Mouse (Mus musculus) frontal cortex, postnatal 36 days (tissue): ENCODE data around the gene Pld2.

ENCODE experiments used
- DNase-seq, 2 experiments: peaks; one replicate each; pipeline ENCODE4 v3.0.0; 2022; ENCODE audit warnings: low spot score in 2 of 2

Pld2 gene

DNA sequence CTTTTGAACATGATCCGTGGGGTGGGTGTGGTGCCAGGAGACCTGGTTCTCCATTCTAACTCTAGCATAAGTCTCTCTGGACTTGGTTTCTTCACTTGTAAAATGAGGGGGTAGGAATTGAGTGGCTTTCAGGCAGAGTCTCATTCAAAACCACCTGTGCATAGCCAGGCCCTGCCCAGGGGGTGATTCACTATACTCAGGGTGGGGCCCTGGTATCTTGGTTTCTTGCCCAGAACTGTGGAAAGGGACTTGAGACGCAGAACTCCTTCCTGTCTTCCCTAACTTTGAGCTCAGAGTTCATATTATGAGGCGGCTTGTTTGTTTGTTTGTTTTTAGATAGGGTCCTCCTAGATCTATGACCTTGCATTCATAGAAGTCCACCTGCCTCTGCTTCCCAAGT, 37.3 kb downstream of the Pld2 start:
- DNase-seq, result no peak

GRCm38 (mm10) chr11:70578962-70579361, 39.1 kb downstream of the Pld2 start:
- no peak for DNase-seq

DNA sequence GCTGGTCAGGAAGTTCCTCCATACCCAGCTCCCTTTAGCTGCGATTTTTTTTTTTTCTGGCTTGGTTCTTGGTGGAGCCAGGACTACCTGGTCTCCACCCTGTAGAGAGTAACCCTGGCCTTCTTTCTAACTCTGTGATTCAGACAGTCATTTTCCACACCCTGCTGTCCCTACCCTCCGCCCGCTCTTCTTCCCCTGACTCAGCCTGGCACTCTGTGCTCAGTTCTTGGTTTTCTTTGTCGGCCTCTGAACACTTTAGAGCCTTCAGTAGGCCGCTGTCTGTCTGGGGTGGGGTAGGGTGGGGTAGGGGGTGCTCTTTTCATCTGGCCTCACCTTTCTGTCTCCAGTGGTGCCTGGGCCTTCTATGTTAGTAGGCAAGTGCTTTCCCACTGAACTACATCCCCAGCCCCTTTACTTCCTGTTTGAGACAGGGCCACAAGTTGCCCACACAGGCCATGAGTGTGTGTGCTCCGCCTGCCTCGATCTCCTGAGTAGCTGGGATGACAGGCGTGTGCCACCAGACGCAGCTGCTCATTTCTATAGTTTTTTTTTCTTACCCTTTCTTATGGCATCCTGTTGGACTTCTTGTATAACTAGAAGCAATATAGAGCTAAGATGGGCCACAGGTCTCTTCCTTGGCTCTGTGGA, 40.0 kb downstream of the Pld2 start:
- DNase-seq, result no peak

DNA sequence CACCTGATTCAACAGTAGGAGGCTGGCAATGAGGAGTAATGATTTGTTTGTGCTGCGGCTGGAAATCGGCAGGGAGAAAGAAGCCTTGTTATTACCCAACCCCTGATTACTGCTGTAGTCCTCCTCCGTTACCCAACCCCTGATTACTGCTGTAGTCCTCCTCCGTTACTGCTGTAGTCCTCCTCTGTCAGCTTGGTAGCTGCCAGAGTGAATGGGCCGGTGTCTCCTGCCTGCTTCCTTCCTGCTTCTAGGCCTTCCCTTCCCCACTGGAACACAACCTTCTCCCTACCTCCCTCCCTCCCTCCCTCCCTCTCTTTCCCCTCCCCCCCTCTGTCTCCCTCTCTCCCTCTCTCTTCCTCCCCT, 40.5 kb downstream of the Pld2 start:
- no peak for DNase-seq

DNA sequence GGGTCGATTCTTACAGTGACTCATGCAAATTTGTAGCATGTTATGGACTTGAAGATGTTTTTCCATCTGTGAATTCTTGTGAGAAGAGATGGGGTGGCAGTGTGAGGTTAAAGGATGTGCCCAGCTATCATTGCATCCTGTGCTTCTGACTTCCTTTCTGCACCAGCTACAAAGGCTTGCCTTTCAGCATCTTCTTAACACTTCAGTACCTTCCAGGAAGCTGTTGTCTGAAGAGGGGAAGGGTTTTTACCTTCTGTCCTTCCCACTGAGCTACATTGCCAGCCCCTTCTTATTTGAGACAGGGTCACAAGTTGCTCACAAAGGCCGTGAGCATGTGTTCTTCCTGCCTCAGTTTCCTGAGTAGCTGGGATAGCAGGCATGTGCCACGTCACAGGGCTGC, 41.1 kb downstream of the Pld2 start:
- no peak for DNase-seq

DNA sequence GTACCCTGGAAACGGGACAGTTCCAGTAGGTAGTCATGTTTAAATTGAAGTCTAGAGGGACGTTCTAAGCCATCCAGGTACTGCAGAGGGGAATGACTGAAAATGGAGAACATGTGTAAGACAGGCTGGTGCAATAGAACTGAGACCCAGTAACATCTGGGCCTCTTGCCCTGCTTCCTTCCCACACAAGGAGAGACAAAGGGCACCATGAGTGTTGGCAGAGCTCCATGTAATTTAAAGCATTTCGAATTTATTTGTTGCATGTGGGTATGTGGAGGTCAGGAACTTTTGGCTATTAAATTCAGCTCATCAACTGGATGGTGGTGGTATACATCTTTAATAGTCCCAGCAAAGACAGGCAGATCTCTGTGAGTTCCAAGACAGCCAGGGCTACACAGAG, 42.3 kb downstream of the Pld2 start:
- DNase-seq, result no peak

DNA sequence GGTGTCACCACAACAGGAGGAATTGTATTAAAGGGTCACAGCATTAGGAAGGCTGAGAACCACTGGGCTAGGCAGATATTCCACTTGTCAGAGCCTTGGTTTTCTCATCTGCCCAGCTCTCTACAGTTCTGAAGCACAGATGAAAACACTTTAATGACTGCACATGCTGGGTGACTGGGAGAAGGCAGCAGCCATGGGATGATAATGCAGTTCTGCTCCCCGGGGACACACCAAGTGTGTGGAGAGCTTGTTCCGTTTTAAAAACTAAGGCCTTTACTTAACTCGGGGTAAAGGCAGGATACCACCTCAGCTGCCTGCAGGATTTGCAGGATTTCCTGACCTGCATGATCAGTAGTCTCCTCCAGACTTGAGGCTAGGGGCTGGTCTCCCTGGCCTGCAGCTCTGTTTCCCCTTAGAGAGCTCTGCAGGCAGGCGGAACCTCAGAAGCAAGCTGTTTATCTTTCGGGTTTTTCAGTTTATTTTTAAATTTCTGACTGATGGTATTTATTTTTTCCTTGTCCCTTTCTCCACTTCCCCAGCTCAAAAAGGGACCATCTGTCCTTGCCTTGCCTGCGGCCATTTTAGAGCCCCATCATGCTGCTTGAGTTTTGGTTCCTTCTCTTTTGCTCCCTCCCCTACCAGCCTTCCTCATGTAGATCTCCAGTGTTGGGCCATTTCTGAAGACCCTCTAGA, 43.3 kb downstream of the Pld2 start:
- DNase-seq, result no peak

DNA sequence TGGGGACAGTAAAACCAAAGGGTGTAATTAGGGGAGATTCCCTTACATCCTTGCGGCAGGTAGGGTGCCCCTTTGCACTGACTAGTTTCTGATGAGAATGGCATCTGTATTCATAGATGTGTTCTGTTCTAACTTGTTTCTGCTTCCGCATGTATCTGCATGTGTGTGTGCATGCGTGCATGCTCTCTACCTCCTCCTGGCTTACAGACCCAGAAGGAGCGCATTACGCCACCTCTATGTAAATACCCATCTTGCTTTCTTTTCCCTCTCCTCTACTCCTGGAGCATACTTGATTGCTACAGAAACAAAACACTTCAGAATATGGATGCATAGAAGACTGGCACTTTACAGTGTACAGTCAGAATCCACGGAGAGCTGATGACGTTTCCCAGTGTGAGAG, 43.9 kb downstream of the Pld2 start:
- no peak for DNase-seq

- DNase-seq, result no peak
Measured at GRCm38 (mm10) chr11:70585457-70585856, 45.6 kb downstream of the Pld2 start.

GRCm38 (mm10) chr11:70586261-70586660, 46.4 kb downstream of the Pld2 start:
- no peak for DNase-seq

DNA sequence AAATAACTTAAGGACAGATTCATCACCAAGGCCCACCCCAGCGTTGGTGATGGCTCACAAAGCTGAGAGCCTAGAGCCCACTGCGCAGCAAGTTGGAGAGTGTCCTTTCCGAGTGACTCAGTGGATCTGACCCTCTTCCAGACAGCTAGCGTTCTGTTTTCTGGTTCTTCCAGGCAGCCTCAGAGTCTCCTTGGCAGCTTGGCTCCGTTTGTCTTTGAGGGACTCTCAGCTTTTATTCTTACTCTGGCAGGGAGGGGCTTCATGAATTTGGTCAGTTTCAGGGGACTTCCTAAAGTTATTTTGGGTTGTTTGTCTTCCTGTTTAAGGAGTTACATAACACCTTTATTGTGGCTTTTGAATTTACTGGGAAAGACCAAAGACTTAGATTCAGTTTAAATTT, 47.1 kb downstream of the Pld2 start:
- DNase-seq, result no peak

DNA sequence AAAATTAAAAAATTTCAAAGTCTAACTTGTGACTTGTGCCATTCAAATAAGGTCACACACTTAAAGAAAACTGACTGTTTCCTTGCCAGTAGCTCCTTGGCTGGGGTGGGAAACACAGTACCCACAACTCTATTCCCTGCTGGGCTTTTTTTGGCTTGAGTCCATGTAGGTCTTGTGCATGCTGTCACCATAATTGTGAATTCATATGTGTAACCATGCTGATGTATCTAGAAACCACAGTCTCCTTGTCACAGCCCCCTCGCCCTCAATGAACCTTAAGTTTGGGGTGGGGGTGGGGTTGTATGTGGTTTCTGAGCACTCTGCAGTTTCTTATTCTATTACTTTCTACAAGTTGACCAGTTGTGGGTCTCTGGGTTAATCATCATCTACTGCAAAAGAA, 51.9 kb downstream of the Pld2 start:
- DNase-seq, result no peak

DNA sequence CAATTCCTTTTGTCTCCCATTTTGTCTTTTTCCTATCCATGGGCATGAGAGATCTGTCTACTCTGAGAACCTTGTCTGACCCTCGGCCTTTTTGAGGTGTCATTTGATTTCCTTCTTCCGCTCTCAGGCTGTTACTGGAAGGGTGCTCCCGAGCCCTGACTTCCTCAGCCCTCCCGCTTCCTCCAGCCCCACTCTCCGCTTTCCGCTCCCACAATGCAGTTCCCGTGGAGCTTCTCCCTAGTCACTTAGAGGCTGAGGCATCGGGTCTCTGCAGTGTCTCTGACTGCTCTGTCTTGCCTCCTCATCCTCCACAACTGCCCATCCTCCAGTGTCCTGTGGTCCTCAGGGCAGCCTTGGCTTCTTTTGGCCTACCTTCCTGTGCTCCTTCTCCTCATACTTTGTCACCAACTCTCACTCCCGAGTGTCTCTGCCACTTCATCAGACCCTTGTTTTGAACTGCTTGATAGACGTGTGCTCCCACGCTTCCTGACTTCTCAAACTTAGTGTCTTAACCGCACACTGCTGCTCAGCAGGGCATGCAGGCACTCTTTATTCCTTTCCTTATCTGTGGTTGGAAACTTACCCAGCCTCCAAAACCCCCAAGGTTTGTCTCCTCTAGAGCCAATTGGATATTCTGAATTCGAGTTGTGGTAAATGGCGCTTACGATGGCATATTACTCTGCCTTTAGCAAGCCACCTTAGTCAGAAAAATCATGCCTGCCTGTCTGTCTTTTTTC, 54.6 kb downstream of the Pld2 start:
- DNase-seq, result no peak

DNA sequence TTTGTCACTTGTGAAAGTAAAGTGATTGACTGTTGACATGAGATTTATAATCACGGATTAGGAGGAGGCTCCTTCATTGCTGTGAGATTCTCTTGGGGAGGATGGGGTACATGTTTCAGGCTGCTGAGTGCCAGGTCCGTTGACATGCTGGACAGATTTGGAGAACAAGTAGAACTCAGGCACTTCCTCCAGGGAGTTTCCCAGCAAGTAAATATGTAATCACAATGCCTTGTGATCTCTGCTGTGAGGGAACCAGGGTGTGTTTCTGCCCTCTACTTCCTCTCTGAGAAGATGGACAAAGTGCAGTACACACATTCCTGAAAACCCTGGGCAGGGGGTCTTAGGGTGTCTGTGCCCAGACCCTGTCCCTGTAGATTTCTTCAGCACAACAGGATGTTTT, 55.8 kb downstream of the Pld2 start:
- DNase-seq, result no peak

GRCm38 (mm10) chr11:70596094-70596493, 56.2 kb downstream of the Pld2 start:
- no peak for DNase-seq

DNA sequence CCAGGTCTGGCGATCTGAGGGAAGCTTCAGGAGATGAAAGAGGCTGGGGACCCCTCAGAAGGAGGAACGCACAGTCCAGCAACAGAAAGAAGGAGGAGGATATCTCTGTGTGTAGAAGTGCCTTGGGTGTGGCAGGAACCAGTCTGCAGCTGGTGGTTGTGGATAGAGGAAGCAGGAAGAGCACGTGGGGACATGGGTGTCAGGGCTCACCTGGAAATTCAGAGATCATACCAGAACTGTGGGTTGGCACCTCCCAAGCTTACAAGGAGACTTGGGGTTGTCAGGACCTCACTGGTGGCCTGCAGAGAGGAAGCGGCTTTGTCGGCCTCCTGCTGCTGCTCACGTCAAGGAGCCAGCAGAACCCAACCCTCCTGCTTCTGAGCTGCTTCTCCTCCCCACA, 57.4 kb downstream of the Pld2 start:
- DNase-seq, result no peak

DNA sequence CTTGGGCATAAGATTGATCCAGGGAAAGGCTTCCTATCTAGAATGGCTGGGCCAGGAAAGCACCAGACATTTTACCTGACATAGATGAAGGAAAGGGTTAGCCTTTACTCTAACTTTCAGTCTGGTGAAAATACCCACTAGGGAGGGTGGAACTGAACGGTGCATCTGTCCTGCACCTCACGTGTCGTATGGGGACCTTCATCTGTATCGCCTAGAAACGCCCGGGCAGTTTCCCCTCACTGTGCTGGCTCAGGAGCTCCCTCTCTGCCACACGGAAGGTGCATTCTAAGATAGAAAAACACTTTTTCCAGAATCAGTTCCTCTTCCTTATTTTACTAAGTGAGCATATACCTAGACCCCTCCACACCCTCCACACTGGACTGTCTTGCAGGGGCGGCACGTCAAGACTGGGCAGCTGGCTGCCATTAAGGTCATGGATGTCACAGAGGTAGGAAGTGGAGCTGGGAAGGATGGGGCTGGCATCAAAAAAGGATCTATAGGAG, 58.6 kb downstream of the Pld2 start:
- no peak for DNase-seq

- DNase-seq, result peak in 1 of 2 experiments; percentile 74
Measured at GRCm38 (mm10) chr11:70605024-70605566, 65.2 kb downstream of the Pld2 start.

GRCm38 (mm10) chr11:70606717-70607116, 66.9 kb downstream of the Pld2 start:
- DNase-seq, result no peak

DNA sequence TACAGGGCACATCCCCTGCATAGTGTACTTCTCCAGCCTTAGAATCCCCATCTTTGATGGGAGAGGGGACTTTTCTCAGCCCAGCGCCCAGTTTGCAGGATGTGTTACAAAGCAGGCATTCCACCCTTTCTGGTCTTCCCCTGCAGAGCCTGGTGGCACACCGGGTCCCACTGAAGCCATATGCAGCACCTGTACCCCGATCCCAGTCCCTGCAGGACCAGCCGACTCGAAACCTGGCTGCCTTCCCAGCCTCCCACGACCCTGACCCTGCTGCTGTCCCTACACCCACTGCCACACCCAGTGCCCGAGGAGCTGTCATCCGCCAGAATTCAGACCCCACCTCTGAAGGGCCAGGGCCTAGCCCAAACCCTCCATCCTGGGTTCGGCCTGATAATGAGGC, 67.7 kb downstream of the Pld2 start:
- DNase-seq, result no peak
